Mouse (Mus musculus) liver, postnatal 0 days (tissue): ENCODE data around the gene Cercam.

Experiments used
- CTCF ChIP-seq: sonication (generic); IDR thresholded peaks from 2 replicates; pipeline ENCODE4 v1.5.1; 2016; ENCODE audit warnings: antibody characterized with exemption, low read depth
- EP300 ChIP-seq: IDR thresholded peaks from 2 replicates; pipeline ENCODE4 v1.6.1; 2016; ENCODE audit warnings: antibody characterized with exemption, low read depth, mild to moderate bottlenecking

GRCm38 (mm10) chr2:29849841-29850480, 19.0 kb upstream of the Cercam start:
- no peak for TF ChIP-seq CTCF
- TF ChIP-seq EP300, result no peak
